Mouse (Mus musculus) frontal cortex, postnatal 10 days (tissue): Measurements from ENCODE around the gene Slc36a4.

Experiments
- DNase-seq, 2 experiments: peaks; one replicate each; pipeline ENCODE4 v3.0.0; 2022; ENCODE audit warnings: low spot score in 2 of 2, mixed read lengths in 1 of 2

Slc36a4 gene

DNA sequence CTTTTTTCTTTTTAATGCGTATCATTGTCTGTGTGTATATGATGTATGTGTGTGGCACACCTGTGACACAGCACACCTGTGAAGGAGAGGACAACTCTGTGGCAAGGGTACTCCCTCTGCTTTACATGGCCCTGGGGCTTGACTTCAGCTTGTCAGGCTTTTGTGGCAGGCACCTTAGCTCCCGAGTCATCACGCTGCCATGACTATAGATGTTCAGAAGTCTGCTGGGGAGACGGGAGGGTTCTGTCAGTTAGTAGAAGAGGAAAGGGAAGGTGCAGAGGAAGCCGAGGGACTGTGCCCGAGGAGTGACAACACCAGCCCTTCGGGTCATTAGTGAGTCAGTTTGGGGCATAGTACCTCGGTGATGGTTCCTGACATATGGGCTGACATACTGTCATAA is 13.0 kb downstream of the Slc36a4 start:
- DNase-seq: no peak

DNA sequence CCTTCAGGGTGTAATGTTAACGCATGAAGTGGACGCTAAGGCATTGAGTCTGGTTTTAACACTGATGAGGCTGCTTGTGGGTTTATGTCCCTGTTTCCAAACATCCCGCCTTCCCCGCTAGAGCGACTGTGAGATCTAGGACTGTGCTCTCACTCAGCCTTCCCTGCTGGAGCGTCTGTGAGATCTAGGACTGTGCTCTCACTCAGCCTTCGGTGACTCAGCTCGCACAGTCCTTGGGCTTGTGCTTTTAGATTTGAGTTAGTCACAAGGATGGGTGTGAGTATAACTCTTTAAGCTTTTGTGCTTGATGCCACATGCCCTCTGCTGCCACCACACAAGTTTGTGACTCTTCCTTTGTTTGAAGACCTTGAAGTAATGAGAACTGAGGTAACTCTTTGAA is 17.6 kb downstream of the Slc36a4 start:
- no peak for DNase-seq

DNA sequence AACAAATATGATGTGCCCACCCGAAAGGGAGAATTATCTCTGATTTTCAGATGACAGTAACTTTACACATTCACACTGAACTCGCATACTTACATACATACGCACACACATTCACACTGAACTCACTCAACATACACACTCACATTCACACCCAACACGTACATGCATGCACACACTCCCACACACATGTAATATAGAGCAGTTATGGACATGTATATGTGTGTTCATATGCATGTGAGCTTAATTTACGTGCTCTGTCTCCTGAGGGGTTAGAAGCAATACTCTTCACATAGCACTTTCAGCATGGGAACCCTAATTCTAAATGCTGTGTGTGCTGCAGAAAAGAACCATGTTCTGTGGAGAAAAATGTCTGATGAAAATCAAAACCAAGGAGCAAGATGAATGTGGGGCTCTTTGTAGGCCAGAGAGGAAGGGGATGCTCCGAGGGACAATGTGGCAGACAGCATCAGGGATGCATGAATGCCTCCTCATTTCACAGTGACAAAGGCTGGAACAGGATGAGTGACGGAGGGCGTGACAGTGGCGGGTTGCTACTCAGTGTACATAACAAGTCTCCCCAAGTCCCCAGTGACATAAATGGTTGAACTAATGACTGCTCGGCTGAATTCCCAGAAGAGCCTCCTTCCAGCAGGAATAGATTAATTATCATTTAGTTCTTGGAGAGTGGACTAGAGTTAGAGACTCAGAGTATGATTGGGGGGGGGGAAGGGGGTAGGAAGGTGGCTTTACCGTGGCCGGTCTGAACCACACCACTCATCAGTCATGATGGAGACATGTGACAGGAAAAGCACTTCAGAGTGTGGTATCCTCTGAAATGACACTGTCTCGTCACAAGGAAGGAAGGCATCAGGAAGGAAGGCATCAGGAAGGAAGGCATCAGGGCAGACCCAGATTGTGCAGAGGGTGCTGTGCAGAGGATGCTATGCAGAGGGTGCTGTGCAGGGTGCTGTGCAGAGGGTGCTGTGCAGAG is 22.5 kb downstream of the Slc36a4 start:
- no peak for DNase-seq

DNA sequence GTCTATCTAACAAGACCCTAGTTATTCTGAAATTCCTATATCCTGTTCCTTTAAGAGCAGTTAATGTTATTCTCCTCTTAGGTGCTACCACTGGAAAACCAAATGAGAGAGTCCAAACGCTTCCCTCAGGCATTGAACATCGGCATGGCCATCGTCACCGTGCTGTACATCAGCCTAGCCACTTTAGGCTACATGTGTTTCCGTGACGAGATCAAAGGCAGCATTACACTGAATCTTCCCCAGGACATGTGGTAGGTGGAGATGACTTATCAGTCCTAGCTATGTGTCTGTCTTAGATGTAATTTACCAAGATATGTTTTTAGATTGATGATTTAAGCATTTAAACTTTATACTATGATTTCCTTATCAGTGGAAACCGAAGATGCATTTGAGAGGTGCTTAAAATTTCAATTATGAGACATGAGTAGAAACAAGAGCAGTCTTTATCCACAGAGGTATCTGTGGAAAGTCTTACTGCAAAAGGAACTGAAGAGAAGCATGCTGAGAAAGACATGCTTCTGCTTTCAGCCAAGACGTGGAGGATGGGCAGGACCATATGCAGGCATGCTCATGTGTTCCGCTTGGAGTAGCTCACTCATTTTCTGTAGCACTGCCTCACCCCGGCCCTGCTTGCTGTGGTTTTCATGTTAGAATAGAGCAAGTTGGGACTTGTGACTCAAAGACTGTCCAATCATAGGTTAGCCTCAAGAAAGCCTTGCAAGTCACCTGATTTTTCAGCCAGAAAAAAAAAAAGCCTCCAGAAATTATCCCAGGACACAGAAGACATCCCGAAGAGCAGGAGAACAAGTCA is 24.7 kb downstream of the Slc36a4 start:
- DNase-seq: no peak

DNA sequence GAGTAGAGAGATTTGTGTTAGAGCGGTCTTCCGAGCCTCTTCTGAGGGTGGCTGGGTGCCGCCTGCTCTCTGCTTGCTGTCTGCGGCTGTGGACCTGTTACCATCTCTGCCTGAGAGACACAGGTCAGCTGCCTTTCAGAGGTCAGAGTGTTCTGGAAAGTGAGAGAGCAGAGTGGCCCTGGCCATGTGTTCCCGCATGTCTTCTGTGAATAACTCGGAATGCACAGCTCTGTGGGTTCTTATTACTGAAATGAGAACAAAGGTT is 25.3 kb downstream of the Slc36a4 start:
- no peak for DNase-seq

DNA sequence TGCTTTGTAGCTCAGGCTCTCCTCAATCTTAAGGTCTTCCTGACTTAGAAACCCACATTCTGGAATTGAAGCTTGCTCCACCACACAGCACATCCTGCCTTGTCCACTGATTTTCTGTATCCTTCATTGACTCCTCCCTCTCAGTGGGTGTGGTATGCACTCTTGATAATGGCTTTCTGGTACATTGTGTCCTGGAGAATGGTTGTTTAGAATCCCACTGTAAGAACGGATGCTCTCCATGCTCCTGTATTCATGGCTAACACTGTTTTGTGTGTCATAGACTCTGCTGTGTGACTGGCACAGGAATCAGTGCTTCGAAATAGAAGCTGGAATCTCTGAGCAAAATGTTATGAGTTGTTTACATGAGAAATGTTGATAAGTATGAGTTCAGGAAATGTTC is 28.0 kb downstream of the Slc36a4 start:
- no peak for DNase-seq

DNA sequence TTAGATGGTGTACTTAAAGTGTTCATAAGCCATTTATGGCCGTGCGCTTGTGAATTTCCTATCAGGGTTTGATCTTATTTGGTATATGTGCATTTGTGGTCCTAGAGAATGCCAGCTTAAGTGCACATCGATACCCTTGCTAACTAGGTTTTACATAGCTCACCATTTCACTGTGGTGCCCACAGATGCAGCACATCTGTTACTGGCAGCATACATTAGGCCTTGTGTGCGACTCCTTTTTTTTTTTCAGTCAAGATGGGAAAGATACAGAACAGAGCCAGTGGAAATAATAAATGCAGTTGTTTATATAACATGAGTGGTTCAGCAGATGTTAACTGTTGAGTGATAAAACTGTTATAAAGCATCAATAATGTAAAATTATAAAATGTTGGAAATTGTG is 31.9 kb downstream of the Slc36a4 start:
- DNase-seq: no peak

DNA sequence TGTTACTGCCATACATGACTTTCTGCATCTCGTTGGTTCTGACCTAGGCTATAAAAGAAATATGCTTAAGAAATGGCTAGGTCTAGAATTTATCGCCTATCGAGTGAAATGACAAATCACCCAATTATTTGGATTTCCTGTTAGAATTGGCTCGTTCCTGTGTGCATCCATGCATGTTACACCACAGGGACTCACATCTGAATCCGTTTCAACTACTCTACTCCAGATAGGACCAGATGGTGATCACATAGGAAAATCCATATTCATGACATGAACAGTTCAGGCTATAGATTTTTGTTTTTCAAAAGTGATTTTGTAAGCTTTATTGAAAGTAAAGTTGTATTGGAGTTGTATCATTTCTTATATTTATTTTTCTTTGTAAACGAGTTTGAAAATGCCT is 32.4 kb downstream of the Slc36a4 start:
- DNase-seq: no peak

DNA sequence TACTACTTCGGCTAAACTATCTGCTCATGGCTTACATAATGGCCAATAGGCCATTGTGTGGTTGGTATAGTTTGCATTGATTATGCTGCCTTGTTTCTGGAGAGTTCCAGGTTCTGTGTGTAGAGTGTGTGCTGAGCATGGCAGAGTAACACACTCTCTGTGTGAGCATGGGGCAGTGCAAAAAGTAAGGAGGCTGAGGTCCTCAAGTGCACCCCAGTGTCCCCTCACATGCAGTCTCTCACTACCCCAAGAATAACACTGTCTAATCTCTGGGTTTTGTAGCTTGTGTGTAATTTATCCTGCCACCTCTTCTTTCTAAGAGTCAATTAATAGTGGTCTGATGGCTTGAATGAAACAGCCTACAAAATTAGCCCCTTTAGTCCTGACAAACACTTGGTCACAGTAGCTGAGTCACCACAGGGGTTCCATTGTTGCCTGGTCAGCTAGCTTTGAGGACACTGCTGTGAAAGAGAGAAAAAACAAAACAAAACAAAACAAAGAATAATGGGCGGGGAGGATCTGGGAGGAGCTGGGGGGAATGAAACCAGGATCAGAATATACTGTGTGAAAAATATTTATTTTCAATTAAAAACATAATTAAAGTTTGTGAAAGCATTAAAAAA is 36.6 kb downstream of the Slc36a4 start:
- DNase-seq: no peak

DNA sequence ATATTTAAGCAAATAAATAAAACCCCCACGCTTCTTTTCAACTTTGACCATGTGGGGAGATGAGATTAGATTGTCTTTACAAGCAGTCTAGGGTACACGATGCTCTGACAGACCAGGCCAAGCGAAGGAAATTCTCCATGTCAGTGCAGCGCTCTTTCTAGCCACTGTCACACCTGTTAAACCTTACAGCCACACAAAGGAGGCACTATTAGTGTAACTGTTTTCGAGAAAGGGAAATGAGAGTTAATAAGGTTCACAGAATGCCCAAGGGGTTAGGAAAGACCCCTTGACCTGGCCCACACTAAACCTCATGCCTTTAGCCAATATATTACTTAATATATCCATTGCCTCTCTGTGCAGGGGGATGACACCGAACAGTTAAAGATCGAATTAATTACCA is 37.1 kb downstream of the Slc36a4 start:
- DNase-seq: no peak

DNA sequence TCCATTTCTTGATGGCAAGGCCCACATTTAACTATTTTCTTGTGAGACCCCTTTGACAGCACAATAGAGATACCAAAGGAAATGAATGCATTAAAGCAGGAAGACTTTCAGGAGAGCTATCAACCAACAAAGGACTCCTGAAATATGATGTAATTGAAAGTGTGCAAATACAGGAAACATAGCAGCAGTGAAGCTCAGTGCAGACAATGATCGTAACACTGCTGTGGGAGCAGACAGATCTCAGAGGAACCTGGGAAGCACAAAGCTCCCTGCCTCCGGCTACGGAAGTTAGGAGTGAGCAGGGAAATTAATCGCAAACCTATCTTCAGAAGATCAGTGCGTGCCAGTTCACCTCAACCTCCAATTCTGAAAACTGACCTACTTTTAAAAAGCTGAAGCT is 38.8 kb downstream of the Slc36a4 start:
- no peak for DNase-seq

DNA sequence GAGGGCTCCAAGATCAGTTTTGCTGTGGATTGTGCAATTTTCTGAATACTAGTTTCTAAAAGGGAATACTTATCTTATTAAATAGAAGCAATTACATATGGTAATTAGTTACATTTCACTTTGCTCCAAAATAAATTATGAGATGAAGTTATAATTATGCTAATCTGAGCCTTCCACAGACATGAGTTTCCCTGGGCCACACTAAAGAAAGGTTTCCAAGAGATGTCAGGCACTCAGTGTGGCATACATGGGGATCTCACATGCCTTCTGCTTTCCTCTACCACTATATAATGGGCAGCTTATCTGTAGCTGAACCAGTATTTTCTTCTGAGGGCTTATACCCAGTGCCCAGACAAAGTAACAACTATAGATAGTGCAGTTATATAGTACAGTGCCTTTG is 49.8 kb downstream of the Slc36a4 start:
- DNase-seq: no peak

DNA sequence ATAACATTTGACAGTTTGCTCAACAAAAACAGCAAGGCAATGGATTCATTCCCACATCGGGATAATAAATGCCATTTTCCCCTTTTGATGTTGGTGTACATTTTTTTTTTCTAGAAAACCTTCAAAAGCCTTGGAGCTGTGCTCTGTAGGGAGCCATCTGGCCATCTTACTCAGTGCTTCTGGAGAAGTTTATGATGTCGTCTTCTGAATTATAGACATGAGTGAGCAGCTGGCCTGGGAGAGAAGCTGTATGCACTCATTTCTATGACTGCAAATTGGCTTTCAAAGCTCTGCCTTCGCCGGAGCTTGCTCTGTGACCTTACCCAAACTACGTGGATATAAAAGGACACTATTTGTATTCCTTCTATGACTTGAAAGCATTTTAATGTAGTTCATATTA is 56.8 kb downstream of the Slc36a4 start:
- DNase-seq: no peak

DNA sequence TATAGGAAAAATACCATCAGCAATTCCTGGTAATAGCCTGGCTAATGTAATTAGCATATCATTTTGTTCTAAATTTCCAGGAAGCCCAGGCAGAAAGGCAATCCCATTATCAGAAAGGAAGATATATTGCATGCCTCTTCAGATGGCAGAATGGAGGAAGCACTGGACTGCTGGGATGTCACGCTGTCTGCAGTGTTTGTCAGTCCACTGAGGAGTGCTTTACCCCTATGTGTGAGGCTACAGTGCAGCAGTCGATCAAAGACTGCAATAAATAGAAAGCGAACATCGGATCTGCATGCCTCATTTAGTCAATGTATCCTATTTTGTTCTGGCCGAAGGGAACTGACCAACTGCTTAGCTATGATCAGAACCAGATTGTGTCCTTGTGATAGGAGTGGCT is 57.3 kb downstream of the Slc36a4 start:
- no peak for DNase-seq

DNA sequence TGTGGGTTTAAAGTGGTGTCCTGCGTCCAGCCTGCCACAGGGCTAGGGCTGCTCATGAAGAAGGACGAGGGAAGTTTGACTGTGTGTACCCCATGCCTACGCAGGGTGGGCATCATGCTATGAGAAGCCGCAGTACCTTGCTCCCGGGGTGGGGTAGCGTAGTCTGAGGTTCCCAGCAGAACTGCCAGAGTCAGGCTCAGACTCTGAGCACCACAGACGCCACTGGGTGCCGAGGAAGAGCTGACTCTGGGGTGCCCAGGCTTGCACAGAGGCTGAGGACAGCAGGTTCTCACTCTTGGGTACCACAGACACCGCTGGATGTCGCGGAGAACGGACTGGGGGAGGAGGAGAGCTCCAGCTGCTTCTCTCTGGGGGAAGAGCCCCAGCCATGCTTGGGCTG is 63.2 kb downstream of the Slc36a4 start:
- no peak for DNase-seq

DNA sequence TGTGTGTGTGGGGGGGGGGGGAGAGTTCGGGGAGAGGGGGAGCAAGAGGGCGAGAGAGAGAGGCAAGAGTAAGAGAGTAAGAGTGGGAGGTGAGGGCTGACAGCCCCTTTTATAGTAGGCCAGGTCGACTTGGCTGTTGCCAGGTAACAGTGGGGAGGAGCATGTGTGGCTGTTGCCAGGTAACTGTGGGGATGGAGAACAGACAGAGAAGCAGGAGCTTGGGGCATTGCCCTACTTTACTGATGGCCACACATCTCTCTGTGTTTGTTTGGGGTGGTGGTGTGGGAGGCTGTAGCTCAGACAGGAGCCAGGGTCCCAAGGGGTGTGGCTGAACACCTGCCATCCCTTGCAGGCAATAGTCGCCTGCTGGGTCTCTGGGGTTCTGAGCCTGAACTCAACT is 63.9 kb downstream of the Slc36a4 start:
- DNase-seq: peak in 1 of 2 experiments; percentile 15

DNA sequence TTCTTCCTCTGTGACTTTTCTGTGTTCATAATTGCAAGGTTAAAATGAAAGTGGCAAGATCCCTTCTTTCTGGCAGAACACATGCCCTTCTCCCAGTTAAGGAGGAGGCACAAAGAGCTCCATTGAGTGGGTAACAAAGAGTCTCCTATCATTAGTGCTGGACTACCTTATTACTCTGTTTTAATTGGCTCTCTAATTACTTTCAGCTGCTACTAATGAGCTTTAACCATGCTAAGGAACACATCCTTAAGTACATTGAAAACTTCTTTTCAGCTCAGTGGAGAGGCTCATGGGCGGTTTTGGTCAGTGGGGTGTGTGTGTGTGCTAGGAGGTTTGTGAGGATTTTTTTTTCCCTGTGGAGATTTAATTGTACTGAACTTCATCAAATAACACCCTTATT is 65.4 kb downstream of the Slc36a4 start:
- no peak for DNase-seq

DNA sequence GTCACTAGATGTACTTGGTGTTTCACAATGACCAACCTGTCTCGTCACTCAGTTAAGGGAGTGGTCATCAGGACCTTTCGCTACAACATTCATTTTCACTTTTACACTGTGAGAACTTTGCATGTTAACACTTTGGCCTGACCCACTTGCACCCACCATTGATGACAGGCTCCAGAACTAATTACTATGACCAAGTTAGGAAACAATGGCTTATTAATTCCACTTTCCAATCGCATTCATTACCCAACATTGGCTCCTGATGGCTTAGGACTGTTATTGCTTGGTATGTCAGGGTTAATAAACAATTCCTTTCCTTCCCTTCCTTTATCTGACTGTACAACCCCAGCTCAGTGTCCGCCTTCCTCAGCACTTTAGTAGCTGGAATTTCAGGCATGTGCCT is 72.4 kb downstream of the Slc36a4 start:
- DNase-seq: no peak

DNA sequence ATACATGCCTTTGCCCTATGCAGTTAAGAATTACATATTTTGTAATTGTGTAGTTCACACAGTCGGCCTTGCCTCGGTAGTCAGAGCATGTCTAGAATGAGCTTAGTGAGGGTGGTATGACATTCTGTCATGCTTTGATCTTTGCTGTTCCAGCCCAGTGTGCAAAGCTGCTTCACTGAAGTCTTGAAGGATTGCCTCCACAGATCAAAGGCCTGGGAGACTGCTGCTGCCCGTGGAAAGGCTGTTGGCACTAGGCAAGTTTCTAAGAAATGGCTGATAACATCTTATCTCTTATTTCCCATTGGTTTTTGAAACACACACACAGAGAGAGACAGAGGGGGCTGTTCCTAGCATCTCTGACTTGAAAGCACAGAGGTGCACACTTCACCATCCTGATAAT is 76.7 kb downstream of the Slc36a4 start:
- DNase-seq: no peak

DNA sequence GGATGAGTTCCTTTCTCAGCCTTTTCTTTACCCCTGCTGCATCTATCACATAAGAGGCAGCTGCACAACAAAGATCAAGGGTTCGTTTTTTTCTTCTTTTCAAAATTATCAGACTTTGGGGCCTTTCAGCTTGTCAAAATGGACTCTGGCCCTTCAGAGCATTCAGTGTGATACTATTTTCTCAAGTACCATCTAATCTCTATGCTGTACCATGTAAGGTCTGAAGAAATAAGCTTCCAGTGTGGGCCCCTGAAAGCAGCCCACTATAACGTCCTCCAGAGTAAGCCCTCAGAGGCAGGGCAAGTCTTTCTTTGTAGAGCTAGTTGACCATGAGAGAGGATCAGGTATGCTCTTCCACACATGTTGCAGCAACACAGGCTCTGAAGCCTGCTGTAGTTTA is 77.1 kb downstream of the Slc36a4 start:
- DNase-seq: no peak

DNA sequence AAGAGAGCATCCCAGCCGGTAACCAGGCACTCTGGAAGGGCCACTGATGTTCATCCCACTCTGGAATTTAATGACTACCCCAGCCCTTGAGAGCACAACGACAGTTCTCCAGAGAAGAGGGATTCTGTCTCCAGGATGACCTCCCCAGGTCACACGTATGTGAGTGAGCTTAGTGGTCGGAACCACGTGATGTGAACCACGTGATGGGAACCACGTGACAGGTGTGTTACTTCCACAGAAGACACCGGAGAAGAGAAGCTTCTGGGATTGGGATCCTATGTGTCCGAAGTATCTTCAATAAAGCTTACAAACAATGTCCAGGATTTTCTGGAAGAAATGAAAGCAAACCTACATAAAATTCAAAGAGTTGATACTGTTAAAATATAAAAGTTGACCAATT is 82.5 kb downstream of the Slc36a4 start:
- no peak for DNase-seq
